Mouse (Mus musculus): ENCODE measurements around the gene Kansl1.

Gene Kansl1

GRCm38 (mm10) chr11:104412254-104412653 is 56.4 kb downstream of the Kansl1 start:
- no peak for DNase-seq (ENCODE audit: low read depth, low spot score)

GRCm38 (mm10) chr11:104407391-104407790 is 61.3 kb downstream of the Kansl1 start:
- Histone ChIP-seq H3K36me3 (ENCODE audit: control insufficient read depth, insufficient read depth, low read length, poor library complexity, severe bottlenecking) (peaks cover 8% of the 10 kb centered on the region), H3K27me3 (ENCODE audit: control insufficient read depth, insufficient read depth, low read length, poor library complexity, severe bottlenecking) (no peaks in the 10 kb centered on the region)
- DNase-seq (ENCODE audit: low read depth, low spot score), result no peak

More at GRCm38 (mm10) chr11:104412254-104412653, 56.4 kb downstream of the Kansl1 start:
- Histone ChIP-seq H3K36me3 (ENCODE audit: control insufficient read depth, insufficient read depth, low read length, poor library complexity, severe bottlenecking) (peaks cover 6% of the 10 kb centered on the region), H3K27me3 (ENCODE audit: control insufficient read depth, insufficient read depth, low read length, poor library complexity, severe bottlenecking) (no peaks in the 10 kb centered on the region)

GRCm38 (mm10) chr11:104400961-104401360 is 67.7 kb downstream of the Kansl1 start:
- no peak for DNase-seq (ENCODE audit: low read depth, low spot score)
- Histone ChIP-seq H3K36me3 (ENCODE audit: control insufficient read depth, insufficient read depth, low read length, poor library complexity, severe bottlenecking) (peaks cover 9% of the 10 kb centered on the region), H3K27me3 (ENCODE audit: control insufficient read depth, insufficient read depth, low read length, poor library complexity, severe bottlenecking) (no peaks in the 10 kb centered on the region)

- peaks cover 12% of the 10 kb centered on the region for H3K36me3 ChIP-seq (ENCODE audit: control insufficient read depth, insufficient read depth, low read length, poor library complexity, severe bottlenecking)
- no peaks in the 10 kb centered on the region for H3K27me3 ChIP-seq (ENCODE audit: control insufficient read depth, insufficient read depth, low read length, poor library complexity, severe bottlenecking)
- DNase-seq (ENCODE audit: low read depth, low spot score), result no peak
Measured at GRCm38 (mm10) chr11:104399459-104400216, 69.0 kb downstream of the Kansl1 start.

- H3K36me3 ChIP-seq (ENCODE audit: control insufficient read depth, insufficient read depth, low read length, poor library complexity, severe bottlenecking), result 0 out of 2 replicates have a peak, but pooled peaks cover 6% of the 10 kb centered on the region
- DNase-seq (ENCODE audit: low read depth, low spot score), result no peak
- no peaks in the 10 kb centered on the region for H3K27me3 ChIP-seq (ENCODE audit: control insufficient read depth, insufficient read depth, low read length, poor library complexity, severe bottlenecking)
Measured at GRCm38 (mm10) chr11:104395648-104396047, 73.0 kb downstream of the Kansl1 start.

- DNase-seq (ENCODE audit: low read depth, low spot score), result no peak
- Histone ChIP-seq H3K36me3 (ENCODE audit: control insufficient read depth, insufficient read depth, low read length, poor library complexity, severe bottlenecking) (0 out of 2 replicates have a peak, but pooled peaks cover 6% of the 10 kb centered on the region), H3K27me3 (ENCODE audit: control insufficient read depth, insufficient read depth, low read length, poor library complexity, severe bottlenecking) (no peaks in the 10 kb centered on the region)
Measured at GRCm38 (mm10) chr11:104393196-104393595, 75.5 kb downstream of the Kansl1 start.

- no peak for DNase-seq (ENCODE audit: low read depth, low spot score)
- 0 out of 2 replicates have a peak, but pooled peaks cover 6% of the 10 kb centered on the region for H3K36me3 ChIP-seq (ENCODE audit: control insufficient read depth, insufficient read depth, low read length, poor library complexity, severe bottlenecking)
Measured at GRCm38 (mm10) chr11:104392153-104392552, 76.5 kb downstream of the Kansl1 start.

GRCm38 (mm10) chr11:104387284-104387683 is 81.4 kb downstream of the Kansl1 start:
- H3K27me3 ChIP-seq (ENCODE audit: control insufficient read depth, insufficient read depth, low read length, poor library complexity, severe bottlenecking), result no peaks in the 10 kb centered on the region
- no peaks in the 10 kb centered on the region for H3K36me3 ChIP-seq (ENCODE audit: control insufficient read depth, insufficient read depth, low read length, poor library complexity, severe bottlenecking)
- DNase-seq (ENCODE audit: low read depth, low spot score), result no peak

More at GRCm38 (mm10) chr11:104392153-104392552, 76.5 kb downstream of the Kansl1 start:
- no peaks in the 10 kb centered on the region for H3K27me3 ChIP-seq (ENCODE audit: control insufficient read depth, insufficient read depth, low read length, poor library complexity, severe bottlenecking)

GRCm38 (mm10) chr11:104386595-104386994 is 82.1 kb downstream of the Kansl1 start:
- DNase-seq (ENCODE audit: low read depth, low spot score), result no peak
- Histone ChIP-seq H3K27me3 (ENCODE audit: control insufficient read depth, insufficient read depth, low read length, poor library complexity, severe bottlenecking) (no peaks in the 10 kb centered on the region), H3K36me3 (ENCODE audit: control insufficient read depth, insufficient read depth, low read length, poor library complexity, severe bottlenecking) (no peaks in the 10 kb centered on the region)

GRCm38 (mm10) chr11:104383167-104383810 is 85.4 kb downstream of the Kansl1 start:
- H3K27me3 ChIP-seq (ENCODE audit: control insufficient read depth, insufficient read depth, low read length, poor library complexity, severe bottlenecking), result no peaks in the 10 kb centered on the region
- no peak for DNase-seq (ENCODE audit: low read depth, low spot score)
- H3K36me3 ChIP-seq (ENCODE audit: control insufficient read depth, insufficient read depth, low read length, poor library complexity, severe bottlenecking), result peaks cover 1% of the 10 kb centered on the region; the same call in 1 of the 2 replicates

GRCm38 (mm10) chr11:104381887-104382286 is 86.8 kb downstream of the Kansl1 start:
- Histone ChIP-seq H3K36me3 (ENCODE audit: control insufficient read depth, insufficient read depth, low read length, poor library complexity, severe bottlenecking) (peaks cover 1% of the 10 kb centered on the region; the same call in 1 of the 2 replicates), H3K27me3 (ENCODE audit: control insufficient read depth, insufficient read depth, low read length, poor library complexity, severe bottlenecking) (no peaks in the 10 kb centered on the region)
- no peak for DNase-seq (ENCODE audit: low read depth, low spot score)

- no peaks in the 10 kb centered on the region for H3K27me3 ChIP-seq (ENCODE audit: control insufficient read depth, insufficient read depth, low read length, poor library complexity, severe bottlenecking)
- DNase-seq (ENCODE audit: low read depth, low spot score), result peak; percentile 62
- peaks cover 5% of the 10 kb centered on the region; the same call in 1 of the 2 replicates for H3K36me3 ChIP-seq (ENCODE audit: control insufficient read depth, insufficient read depth, low read length, poor library complexity, severe bottlenecking)
Measured at GRCm38 (mm10) chr11:104379635-104380034, 89.0 kb downstream of the Kansl1 start.

- no peak for DNase-seq (ENCODE audit: low read depth, low spot score)
- no peaks in the 10 kb centered on the region for H3K27me3 ChIP-seq (ENCODE audit: control insufficient read depth, insufficient read depth, low read length, poor library complexity, severe bottlenecking)
- H3K36me3 ChIP-seq (ENCODE audit: control insufficient read depth, insufficient read depth, low read length, poor library complexity, severe bottlenecking), result peaks cover 5% of the 10 kb centered on the region; the same call in 1 of the 2 replicates
Measured at GRCm38 (mm10) chr11:104376291-104376690, 92.4 kb downstream of the Kansl1 start.

- peak; percentile 62 for DNase-seq (ENCODE audit: low read depth, low spot score)
- H3K36me3 ChIP-seq (ENCODE audit: control insufficient read depth, insufficient read depth, low read length, poor library complexity, severe bottlenecking), result 0 out of 2 replicates have a peak, but pooled peaks cover 3% of the 10 kb centered on the region
- H3K27me3 ChIP-seq (ENCODE audit: control insufficient read depth, insufficient read depth, low read length, poor library complexity, severe bottlenecking), result no peaks in the 10 kb centered on the region
Measured at GRCm38 (mm10) chr11:104367486-104368190, 101.0 kb downstream of the Kansl1 start.

All from splenic B cell, adult 2 months (primary cell).